Mouse (Mus musculus) thymus, adult 2 months (tissue): ENCODE results near the gene Pdk1.

ENCODE experiments used
- CTCF ChIP-seq: fragments of 200-500 bp; IDR thresholded peaks from 2 replicates; pipeline ENCODE4 v1.5.1; 2012; ENCODE audit warnings: mild to moderate bottlenecking, control low read depth, low read length, moderate library complexity, borderline replicate concordance; ENCODE audit not compliant: control insufficient read depth, poor library complexity, insufficient read depth; ENCODE audit errors: extremely low read depth
- POLR2A ChIP-seq: fragments of 200-500 bp; IDR thresholded peaks from 2 replicates; pipeline ENCODE4 v1.6.1; 2012; ENCODE audit warnings: mild to moderate bottlenecking, low read length, control low read depth, moderate library complexity; ENCODE audit not compliant: control insufficient read depth, poor library complexity, insufficient read depth; ENCODE audit errors: extremely low read depth

GRCm38 (mm10) chr2:71936711-71937110 lies 63.7 kb downstream of the Pdk1 start:
- TF ChIP-seq CTCF = no peak
- TF ChIP-seq POLR2A = no peak
